ENCODE assay signal across 35 mouse cellular contexts in the genomic region with DNA sequence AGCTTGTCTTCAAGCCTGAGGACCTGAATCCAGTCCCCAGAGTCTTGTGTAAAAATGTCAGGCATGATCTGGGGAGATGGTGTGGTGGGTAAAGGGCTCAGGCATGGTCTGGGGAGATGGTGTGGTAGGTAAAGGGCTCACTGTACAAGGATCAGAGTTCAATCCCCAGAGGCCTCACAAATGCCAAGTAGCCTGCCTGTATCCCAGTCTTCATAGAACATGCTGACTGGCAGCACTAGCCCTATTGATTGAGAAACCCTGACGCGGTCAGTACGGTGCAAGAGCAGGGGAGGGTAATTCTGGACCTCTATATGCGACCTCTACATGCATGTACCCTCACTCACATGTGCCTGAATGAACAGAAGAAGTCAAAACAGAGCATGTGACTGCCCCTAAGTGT. TPM values are rescaled to one million over a fixed set of nuclear protein-coding genes. Genes with fewer than 3 reads are reported as not detected.
DNase-seq lines count a peak whose midpoint lies in the region; ATAC-seq and TF ChIP-seq lines count a peak whose summit lies in the region.
"Had no signal": no experiment of that assay in that cellular context is flagged by ENCODE, and none has a peak within 500 bp of the region (broad histone marks: within the 10 kb centered on the region; RNA-seq: fewer than 3 reads in every experiment).

No protein-coding gene starts in this region.

- DNase-seq in adrenal gland, postnatal 14 days = peak; percentile 38
- DNase-seq in adrenal gland, postnatal 25 days = no peak
- DNase-seq in liver, postnatal 0 days = no peak
- no peak for DNase-seq in liver
- peak; percentile 24 to 29 for DNase-seq in B cell, adult 2 months
- DNase-seq in frontal cortex, postnatal 36 days (ENCODE audit: low spot score in 2 of 2) = no peak
- DNase-seq: adrenal gland, adult 8-10 months; cerebellum, adult 18-20 months; cerebellum, postnatal 10 days; gastrocnemius, postnatal 14 days; heart, adult 18-20 months; heart, postnatal 4 days; kidney, adult 11 months; kidney, postnatal 25 days; lung, postnatal 36 days; right cerebral cortex, postnatal 25 days; thymus, adult 18-20 months; thymus, postnatal 25 days had no signal

- no peaks in the 10 kb centered on the region for H3K36me3 ChIP-seq in liver, postnatal 0 days (replicated peaks; ENCODE audit: insufficient read depth, low read length)
- H3K36me3 ChIP-seq in embryonic facial prominence, embryonic 13.5 days = no peaks in the 10 kb centered on the region
- H3K36me3 ChIP-seq: forebrain, embryonic 15.5 days; hindbrain, embryonic 15.5 days; kidney, embryonic 15.5 days; limb, embryonic 12.5 days; midbrain, embryonic 15.5 days had no signal

- H3K9me3 ChIP-seq in liver, postnatal 0 days (ENCODE audit: low read length) = no peaks in the 10 kb centered on the region
- H3K9me3 ChIP-seq in embryonic facial prominence, embryonic 13.5 days = no peaks in the 10 kb centered on the region
- H3K9me3 ChIP-seq: forebrain, embryonic 15.5 days; hindbrain, embryonic 15.5 days; kidney, embryonic 15.5 days; limb, embryonic 12.5 days; midbrain, embryonic 15.5 days had no signal

- ATAC-seq in liver, postnatal 0 days = no peak
- ATAC-seq in embryonic facial prominence, embryonic 13.5 days (ENCODE audit: insufficient number of reproducible peaks, insufficient read depth, low FRiP score, low TSS enrichment, low read depth) = no peak
- ATAC-seq: CD4-positive, CD25-positive, alpha-beta regulatory T cell, adult 4 months; forebrain, embryonic 15.5 days; inflammation-experienced regulatory T-cells, adult 6 months; midbrain, embryonic 15.5 days had no signal

- TF ChIP-seq CTCF in liver, postnatal 0 days (IDR thresholded peaks at IDR 0.05; ENCODE audit: low read depth) = no peak

- H3K27me3 ChIP-seq in liver, postnatal 0 days (ENCODE audit: insufficient read depth, low read length) = no peaks in the 10 kb centered on the region
- no peaks in the 10 kb centered on the region for H3K27me3 ChIP-seq in embryonic facial prominence, embryonic 13.5 days
- H3K27me3 ChIP-seq: forebrain, embryonic 15.5 days; hindbrain, embryonic 15.5 days; kidney, embryonic 15.5 days; midbrain, embryonic 15.5 days had no signal

- no peak overlapping the region for H3K4me3 ChIP-seq in liver, postnatal 0 days (ENCODE audit: low read depth, low read length)
- no peak overlapping the region for H3K4me3 ChIP-seq in embryonic facial prominence, embryonic 13.5 days
- H3K4me3 ChIP-seq: forebrain, embryonic 15.5 days; hindbrain, embryonic 15.5 days; kidney, embryonic 15.5 days; left cerebral cortex, adult 2 months; limb, embryonic 12.5 days; megakaryocyte, embryonic 14.5 days; midbrain, embryonic 15.5 days had no signal

- H3K27ac ChIP-seq in liver, postnatal 0 days (ENCODE audit: low read depth) = peak overlapping the region; percentile 76
- H3K27ac ChIP-seq in embryonic facial prominence, embryonic 13.5 days = peak overlapping the region; percentile 44; the same call in 1 of the 2 replicates
- H3K27ac ChIP-seq: forebrain, embryonic 15.5 days; hindbrain, embryonic 15.5 days; kidney, embryonic 15.5 days; left cerebral cortex, adult 2 months; limb, embryonic 12.5 days; midbrain, embryonic 15.5 days; stomach, postnatal 0 days had no signal

- H3K4me2 ChIP-seq in liver, postnatal 0 days (ENCODE audit: low read depth, low read length) = no peak overlapping the region
- H3K4me2 ChIP-seq in embryonic facial prominence, embryonic 13.5 days = no peak overlapping the region
- H3K4me2 ChIP-seq: forebrain, embryonic 15.5 days; heart, embryonic 11.5 days; hindbrain, embryonic 15.5 days; kidney, embryonic 15.5 days; limb, embryonic 12.5 days; liver, embryonic 11.5 days; midbrain, embryonic 15.5 days had no signal

- no peaks in the 10 kb centered on the region for H3K4me1 ChIP-seq in liver, postnatal 0 days (ENCODE audit: insufficient read depth)
- 0 out of 2 replicates have a peak, but pooled peaks cover 11% of the 10 kb centered on the region for H3K4me1 ChIP-seq in embryonic facial prominence, embryonic 13.5 days
- H3K4me1 ChIP-seq: forebrain, embryonic 15.5 days; hindbrain, embryonic 15.5 days; midbrain, embryonic 15.5 days had no signal

- H3K9ac ChIP-seq in liver, postnatal 0 days (replicated peaks) = no peak overlapping the region
- no peak overlapping the region for H3K9ac ChIP-seq in embryonic facial prominence, embryonic 13.5 days
- H3K9ac ChIP-seq: forebrain, embryonic 15.5 days; hindbrain, embryonic 15.5 days; kidney, embryonic 15.5 days; limb, embryonic 12.5 days; midbrain, embryonic 15.5 days had no signal

- 74% methylated on average over 4 of the region's 4 CpGs for WGBS in liver, postnatal 0 days (ENCODE audit: insufficient replicate concordance)
- 83% methylated on average over 4 of the region's 4 CpGs for WGBS in embryonic facial prominence, embryonic 13.5 days

- no peak for TF ChIP-seq EP300 in liver, postnatal 0 days (IDR thresholded peaks at IDR 0.05; ENCODE audit: low read depth)

RNA-seq across cellular contexts. Expression of gene Cd19, which starts 2.9 kb away (rescaled TPM):
- total RNA-seq in adrenal gland, postnatal 14 days (2021) = 2.7 and 19.9 TPM in 2 replicates
- total RNA-seq in adrenal gland, postnatal 25 days (2021) = 0.67 and 1.9 TPM in 2 replicates
- 8.7 and 9.1 TPM in 2 replicates for polyA plus RNA-seq in liver, postnatal 0 days (2015; fragmentation: Nextera tagmentation; extraction: Ambion mirVana)
- polyA plus RNA-seq in embryonic facial prominence, embryonic 13.5 days (2015; fragmentation: Nextera tagmentation; extraction: Ambion mirVana) = 0.37 TPM in 1 of 2 replicates, not detected in the other
- total RNA-seq: layer of hippocampus, adult 18-20 months; layer of hippocampus, postnatal 14 days; left cerebral cortex, adult 2 months; left cerebral cortex, postnatal 25 days had no signal
- polyA plus RNA-seq: forebrain, embryonic 15.5 days; heart, embryonic 11.5 days; limb, embryonic 12.5 days; liver, embryonic 11.5 days; midbrain, embryonic 15.5 days; neural tube, embryonic 11.5 days had no signal

RNA-seq across cellular contexts. Expression of gene Rabep2, which starts 11.0 kb away (rescaled TPM):
- 35.7 and 45.2 TPM in 2 replicates for total RNA-seq in adrenal gland, postnatal 14 days (2021)
- total RNA-seq in adrenal gland, postnatal 25 days (2021) = 58.2 and 82.6 TPM in 2 replicates
- polyA plus RNA-seq in liver, postnatal 0 days (2015; fragmentation: Nextera tagmentation; extraction: Ambion mirVana) = 7.1 and 7.2 TPM in 2 replicates
- polyA plus RNA-seq in embryonic facial prominence, embryonic 13.5 days (2015; fragmentation: Nextera tagmentation; extraction: Ambion mirVana) = 30.8 and 34.0 TPM in 2 replicates

RNA-seq across cellular contexts. Expression of gene Nfatc2ip, which starts 21.1 kb away (rescaled TPM):
- 7.1 and 8.4 TPM in 2 replicates for total RNA-seq in adrenal gland, postnatal 14 days (2021)
- total RNA-seq in adrenal gland, postnatal 25 days (2021) = 8.6 and 8.7 TPM in 2 replicates
- 1.4 and 1.5 TPM in 2 replicates for polyA plus RNA-seq in liver, postnatal 0 days (2015; fragmentation: Nextera tagmentation; extraction: Ambion mirVana)
- polyA plus RNA-seq in embryonic facial prominence, embryonic 13.5 days (2015; fragmentation: Nextera tagmentation; extraction: Ambion mirVana) = 2.9 and 3.1 TPM in 2 replicates

RNA-seq across cellular contexts. Expression of gene Spns1, which starts 40.4 kb away (rescaled TPM):
- total RNA-seq in adrenal gland, postnatal 14 days (2021) = 38.7 and 45.0 TPM in 2 replicates
- total RNA-seq in adrenal gland, postnatal 25 days (2021) = 43.1 and 54.8 TPM in 2 replicates
- polyA plus RNA-seq in liver, postnatal 0 days (2015; fragmentation: Nextera tagmentation; extraction: Ambion mirVana) = 17.2 and 18.6 TPM in 2 replicates
- polyA plus RNA-seq in embryonic facial prominence, embryonic 13.5 days (2015; fragmentation: Nextera tagmentation; extraction: Ambion mirVana) = 62.0 and 63.5 TPM in 2 replicates

RNA-seq across cellular contexts. Expression of gene Atp2a1, which starts 45.3 kb away (rescaled TPM):
- 0.33 and 0.68 TPM in 2 replicates for total RNA-seq in adrenal gland, postnatal 14 days (2021)
- not detected in 2 replicates for total RNA-seq in adrenal gland, postnatal 25 days (2021)
- polyA plus RNA-seq in liver, postnatal 0 days (2015; fragmentation: Nextera tagmentation; extraction: Ambion mirVana) = 2.2 and 34.1 TPM in 2 replicates
- polyA plus RNA-seq in embryonic facial prominence, embryonic 13.5 days (2015; fragmentation: Nextera tagmentation; extraction: Ambion mirVana) = 7.9 and 11.5 TPM in 2 replicates

Comparison
In these comparisons a context has a peak if more than half of its experiments do, and no peak if none do; other contexts are left out.
1. DNase-seq: peak in adrenal gland, postnatal 14 days (single experiment) and B cell, adult 2 months (2 of 2); none in adrenal gland, postnatal 25 days (single experiment), liver, postnatal 0 days (single experiment), liver (single experiment) and frontal cortex, postnatal 36 days (0 of 2).